Mouse (Mus musculus): ENCODE results near the gene Cadps2. TPM values are rescaled to one million over a fixed set of nuclear protein-coding genes. Genes with fewer than 3 reads are reported as not detected.
A peak's percentile ranks its signal among the peaks of the same experiment; 100 is the strongest.

Cadps2 gene
- total and polyA plus RNA-seq, 2 experiments = 2.7 to 19.5 TPM

DNA sequence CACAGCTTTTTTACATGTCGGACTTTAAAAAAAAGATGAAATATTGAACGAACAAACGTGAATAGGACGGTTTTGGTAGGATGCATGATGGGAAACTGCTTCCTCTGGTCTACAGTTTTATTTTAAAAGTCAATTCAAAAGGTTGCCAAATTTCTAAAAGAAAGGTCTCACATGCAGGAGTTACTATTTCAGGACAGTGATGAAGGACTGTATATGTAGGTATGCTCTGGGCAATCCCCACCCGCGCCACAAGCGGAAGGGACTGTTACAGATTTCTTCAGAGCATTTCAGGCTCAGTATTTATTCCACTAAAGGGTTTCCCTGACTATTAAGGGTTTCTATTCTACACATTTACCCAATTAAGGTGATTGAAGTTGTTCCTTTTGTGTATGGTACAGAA lies 1.6 kb downstream of the Cadps2 start:
- TF ChIP-seq POLR2A (IDR thresholded peaks at IDR 0.05; ENCODE audit: extremely low read depth, insufficient read depth, low read length) (no peak), CTCF (IDR thresholded peaks at IDR 0.05; ENCODE audit: low read depth, low read length) (no peak)
- no peaks in the 10 kb centered on the region; the same call in 1 of the 2 replicates for H3K36me3 ChIP-seq (ENCODE audit: control insufficient read depth, insufficient read depth, low read length)
- DNase-seq (ENCODE audit: extremely low read depth, low read depth, low spot score) = no peak
- no peak overlapping the region for H3K4me3 ChIP-seq (ENCODE audit: insufficient read depth, low read depth, low read length)
- no peak overlapping the region for H3K27ac ChIP-seq (replicated peaks; ENCODE audit: insufficient read depth, low read depth, low read length)
- H3K27me3 ChIP-seq (ENCODE audit: control insufficient read depth, insufficient read depth, low read length) = no peaks in the 10 kb centered on the region
- WGBS = 97% methylated on average over 7 of the region's 7 CpGs
- H3K79me2 ChIP-seq (ENCODE audit: control insufficient read depth, insufficient read depth, low read length) = peaks cover 6% of the 10 kb centered on the region; the same call in 1 of the 2 replicates
- peaks cover 7% of the 10 kb centered on the region for H3K4me1 ChIP-seq (ENCODE audit: control insufficient read depth, insufficient read depth, low read length)
- no peak overlapping the region for H3K9ac ChIP-seq (ENCODE audit: low read depth, low read length)

- H3K4me1 ChIP-seq (ENCODE audit: control insufficient read depth, insufficient read depth, low read length) = peaks cover 7% of the 10 kb centered on the region
- no peak overlapping the region for H3K4me3 ChIP-seq (ENCODE audit: insufficient read depth, low read depth, low read length)
- no peak for DNase-seq (ENCODE audit: extremely low read depth, low read depth, low spot score)
- no peak overlapping the region for H3K27ac ChIP-seq (replicated peaks; ENCODE audit: insufficient read depth, low read depth, low read length)
- TF ChIP-seq POLR2A (IDR thresholded peaks at IDR 0.05; ENCODE audit: extremely low read depth, insufficient read depth, low read length) (no peak), CTCF (IDR thresholded peaks at IDR 0.05; ENCODE audit: low read depth, low read length) (no peak)
- no peak overlapping the region for H3K9ac ChIP-seq (ENCODE audit: low read depth, low read length)
- peaks cover 6% of the 10 kb centered on the region; the same call in 1 of the 2 replicates for H3K79me2 ChIP-seq (ENCODE audit: control insufficient read depth, insufficient read depth, low read length)
- WGBS = 92% methylated on average over 5 of the region's 5 CpGs
- H3K27me3 ChIP-seq (ENCODE audit: control insufficient read depth, insufficient read depth, low read length) = no peaks in the 10 kb centered on the region
- no peaks in the 10 kb centered on the region; the same call in 1 of the 2 replicates for H3K36me3 ChIP-seq (ENCODE audit: control insufficient read depth, insufficient read depth, low read length)
Observed at GRCm38 (mm10) chr6:23837127-23837526, 2.1 kb downstream of the Cadps2 start.

DNA sequence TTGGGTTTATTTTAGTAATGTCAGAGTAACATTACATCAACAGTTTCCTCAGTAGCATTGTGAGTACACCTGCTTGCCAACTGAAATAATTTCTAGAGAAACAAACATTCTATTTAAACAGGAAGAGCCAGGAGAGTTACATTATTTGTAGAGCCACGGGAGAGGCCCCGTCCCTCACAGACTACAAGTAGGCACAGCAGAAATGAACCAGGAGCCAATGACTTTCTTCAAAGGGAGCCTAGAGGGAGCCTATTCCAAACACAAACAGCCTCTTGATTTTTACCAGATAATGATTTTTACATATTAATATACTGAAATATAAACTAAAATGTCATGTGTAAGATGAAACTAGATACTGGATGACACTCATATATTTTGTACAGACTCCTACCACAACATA lies 2.5 kb downstream of the Cadps2 start:
- no peak for TF ChIP-seq CTCF (IDR thresholded peaks at IDR 0.05; ENCODE audit: low read depth, low read length)
- TF ChIP-seq POLR2A (IDR thresholded peaks at IDR 0.05; ENCODE audit: extremely low read depth, insufficient read depth, low read length) = no peak
- Histone ChIP-seq H3K79me2 (ENCODE audit: control insufficient read depth, insufficient read depth, low read length) (peaks cover 6% of the 10 kb centered on the region; the same call in 1 of the 2 replicates), H3K27ac (replicated peaks; ENCODE audit: insufficient read depth, low read depth, low read length) (no peak overlapping the region), H3K27me3 (ENCODE audit: control insufficient read depth, insufficient read depth, low read length) (no peaks in the 10 kb centered on the region), H3K9ac (ENCODE audit: low read depth, low read length) (no peak overlapping the region), H3K36me3 (ENCODE audit: control insufficient read depth, insufficient read depth, low read length) (no peaks in the 10 kb centered on the region; the same call in 1 of the 2 replicates), H3K4me1 (ENCODE audit: control insufficient read depth, insufficient read depth, low read length) (peaks cover 7% of the 10 kb centered on the region), H3K4me3 (ENCODE audit: insufficient read depth, low read depth, low read length) (no peak overlapping the region)
- DNase-seq (ENCODE audit: extremely low read depth, low read depth, low spot score) = peak; percentile 13
- WGBS = 22% methylated on average over 2 of the region's 2 CpGs

DNA sequence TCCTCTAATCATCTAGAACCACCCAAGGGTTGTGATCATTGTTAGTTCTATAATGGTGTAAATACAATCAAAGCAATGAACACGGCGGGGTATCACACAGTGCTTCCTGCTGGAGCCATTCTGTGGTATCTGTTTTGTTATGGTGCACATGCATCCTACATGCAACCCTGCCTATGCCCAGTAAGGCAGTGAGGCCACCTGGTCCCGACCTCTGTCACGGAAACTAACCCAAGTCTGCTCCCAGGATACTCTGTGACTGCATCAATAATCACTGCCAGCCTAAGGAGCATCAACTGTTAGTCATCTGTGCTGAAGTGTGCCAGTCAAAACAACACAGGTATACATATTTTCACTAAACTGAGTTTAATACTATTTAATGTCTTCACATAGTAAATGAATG lies 3.7 kb downstream of the Cadps2 start:
- no peaks in the 10 kb centered on the region; the same call in 1 of the 2 replicates for H3K36me3 ChIP-seq (ENCODE audit: control insufficient read depth, insufficient read depth, low read length)
- no peak overlapping the region for H3K27ac ChIP-seq (replicated peaks; ENCODE audit: insufficient read depth, low read depth, low read length)
- H3K4me3 ChIP-seq (ENCODE audit: insufficient read depth, low read depth, low read length) = no peak overlapping the region
- TF ChIP-seq POLR2A (IDR thresholded peaks at IDR 0.05; ENCODE audit: extremely low read depth, insufficient read depth, low read length) (no peak), CTCF (IDR thresholded peaks at IDR 0.05; ENCODE audit: low read depth, low read length) (no peak)
- H3K9ac ChIP-seq (ENCODE audit: low read depth, low read length) = no peak overlapping the region
- WGBS = 88% methylated on average over 4 of the region's 4 CpGs
- peaks cover 7% of the 10 kb centered on the region for H3K4me1 ChIP-seq (ENCODE audit: control insufficient read depth, insufficient read depth, low read length)
- no peak for DNase-seq (ENCODE audit: extremely low read depth, low read depth, low spot score)
- no peaks in the 10 kb centered on the region for H3K27me3 ChIP-seq (ENCODE audit: control insufficient read depth, insufficient read depth, low read length)
- peaks cover 6% of the 10 kb centered on the region; the same call in 1 of the 2 replicates for H3K79me2 ChIP-seq (ENCODE audit: control insufficient read depth, insufficient read depth, low read length)

- no peak overlapping the region for H3K4me3 ChIP-seq (ENCODE audit: insufficient read depth, low read depth, low read length)
- H3K4me1 ChIP-seq (ENCODE audit: control insufficient read depth, insufficient read depth, low read length) = no peaks in the 10 kb centered on the region; the same call in 1 of the 2 replicates
- no peak overlapping the region for H3K27ac ChIP-seq (replicated peaks; ENCODE audit: insufficient read depth, low read depth, low read length)
- WGBS = 76% methylated on average over 3 of the region's 3 CpGs
- H3K36me3 ChIP-seq (ENCODE audit: control insufficient read depth, insufficient read depth, low read length) = no peaks in the 10 kb centered on the region; the same call in 1 of the 2 replicates
- no peak for DNase-seq (ENCODE audit: extremely low read depth, low read depth, low spot score)
- H3K9ac ChIP-seq (ENCODE audit: low read depth, low read length) = no peak overlapping the region
- no peaks in the 10 kb centered on the region; the same call in 1 of the 2 replicates for H3K79me2 ChIP-seq (ENCODE audit: control insufficient read depth, insufficient read depth, low read length)
- no peak for TF ChIP-seq CTCF (IDR thresholded peaks at IDR 0.05; ENCODE audit: low read depth, low read length)
- no peak for TF ChIP-seq POLR2A (IDR thresholded peaks at IDR 0.05; ENCODE audit: extremely low read depth, insufficient read depth, low read length)
- no peaks in the 10 kb centered on the region for H3K27me3 ChIP-seq (ENCODE audit: control insufficient read depth, insufficient read depth, low read length)
Observed at GRCm38 (mm10) chr6:23830741-23831140, 8.5 kb downstream of the Cadps2 start.

DNA sequence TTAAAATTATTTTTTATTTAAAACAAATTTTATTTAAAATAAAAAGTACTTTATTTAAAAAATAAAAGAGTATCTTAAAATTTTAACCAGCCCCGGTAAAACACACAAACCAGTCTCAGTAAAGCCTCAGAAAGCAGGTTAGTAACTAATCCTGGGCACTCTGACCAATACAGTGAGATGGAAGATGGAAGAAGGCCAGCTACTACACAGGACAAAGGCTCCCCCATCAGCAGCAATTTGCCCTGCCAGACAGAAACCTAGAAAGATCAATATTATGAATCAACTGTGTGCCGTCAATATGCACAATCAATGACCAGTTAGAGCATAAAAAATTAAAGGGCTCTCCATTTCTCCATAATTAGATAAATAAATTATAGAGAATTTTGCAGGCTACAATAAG lies 9.9 kb downstream of the Cadps2 start:
- no peaks in the 10 kb centered on the region for H3K27me3 ChIP-seq (ENCODE audit: control insufficient read depth, insufficient read depth, low read length)
- H3K27ac ChIP-seq (replicated peaks; ENCODE audit: insufficient read depth, low read depth, low read length) = no peak overlapping the region
- H3K79me2 ChIP-seq (ENCODE audit: control insufficient read depth, insufficient read depth, low read length) = no peaks in the 10 kb centered on the region; the same call in 1 of the 2 replicates
- peak; percentile 77 for DNase-seq (ENCODE audit: extremely low read depth, low read depth, low spot score)
- WGBS = 26% methylated on average over 2 of the region's 2 CpGs
- no peaks in the 10 kb centered on the region; the same call in 1 of the 2 replicates for H3K4me1 ChIP-seq (ENCODE audit: control insufficient read depth, insufficient read depth, low read length)
- no peak overlapping the region for H3K4me3 ChIP-seq (ENCODE audit: insufficient read depth, low read depth, low read length)
- TF ChIP-seq CTCF (IDR thresholded peaks at IDR 0.05; ENCODE audit: low read depth, low read length) (no peak), POLR2A (IDR thresholded peaks at IDR 0.05; ENCODE audit: extremely low read depth, insufficient read depth, low read length) (no peak)
- no peaks in the 10 kb centered on the region; the same call in 1 of the 2 replicates for H3K36me3 ChIP-seq (ENCODE audit: control insufficient read depth, insufficient read depth, low read length)
- no peak overlapping the region for H3K9ac ChIP-seq (ENCODE audit: low read depth, low read length)

Data from liver, adult 2 months (tissue).